Mouse (Mus musculus): ENCODE results near the gene Tnfrsf8.

GRCm38 (mm10) chr4:145246173-145247011 is 68.6 kb downstream of the Tnfrsf8 start, which contains the start of gene Tnfrsf1b:
- TF ChIP-seq POLR2A (IDR thresholded peaks at IDR 0.05; ENCODE audit: low read depth, low read length): peak; percentile 96
- TF ChIP-seq CTCF (IDR thresholded peaks at IDR 0.05; ENCODE audit: extremely low read depth, insufficient read depth, insufficient read length, insufficient replicate concordance): no peak
